Mouse (Mus musculus) embryo, embryonic 10 days (tissue): ENCODE measurements around the gene Smg9.

Experiments used
- DNase-seq: peaks from one replicate; pipeline ENCODE4 v3.0.0-alpha.2; 2015; ENCODE audit warnings: low spot score

The Smg9 gene

GRCm38 (mm10) chr7:24408186-24408585, 8.8 kb downstream of the Smg9 start:
- no peak for DNase-seq

- DNase-seq = no peak
These were observed 10.7 kb downstream of the Smg9 start for GRCm38 (mm10) chr7:24410123-24410522.

DNA sequence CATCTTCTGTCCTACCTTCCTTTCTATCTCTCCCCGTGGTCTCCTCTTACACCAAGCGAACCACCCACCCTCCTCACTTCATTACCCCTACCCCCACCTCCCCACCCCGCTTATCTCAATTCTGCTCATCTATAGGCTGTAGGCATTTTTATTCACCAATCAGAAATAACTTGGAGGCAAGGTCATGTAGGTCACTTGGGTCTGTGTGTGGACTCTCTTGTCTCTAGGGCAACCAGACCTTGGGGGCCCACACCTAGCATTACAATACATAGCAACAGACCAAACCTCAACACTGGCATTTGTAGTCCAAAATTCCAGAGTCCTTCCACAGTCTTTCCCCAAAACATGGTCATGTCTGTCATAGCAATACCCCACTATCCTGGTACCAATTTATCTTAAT, 11.4 kb downstream of the Smg9 start:
- no peak for DNase-seq

- no peak for DNase-seq
These were observed 14.2 kb downstream of the Smg9 start for GRCm38 (mm10) chr7:24413630-24414029.

DNA sequence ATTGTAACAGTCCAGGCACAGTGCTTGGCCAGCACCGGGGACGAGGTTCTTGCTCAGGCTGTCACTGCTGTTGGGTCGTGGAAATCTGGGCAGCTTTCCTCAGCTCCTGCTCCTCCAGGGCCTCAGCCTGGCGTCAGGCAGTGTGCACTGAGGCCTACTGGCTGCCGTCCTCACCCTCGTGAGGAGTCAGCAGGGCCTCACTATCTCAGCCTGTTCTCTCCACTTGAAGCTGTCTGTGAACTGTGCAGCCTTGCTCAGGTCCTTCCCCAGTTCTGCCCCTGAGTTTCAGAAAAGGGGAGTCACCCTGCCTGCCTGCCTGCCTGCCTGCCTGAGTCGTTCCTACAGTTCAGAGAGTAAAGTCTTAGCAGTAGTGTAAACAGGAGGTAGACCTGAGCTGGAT, 15.8 kb downstream of the Smg9 start:
- DNase-seq = no peak

DNA sequence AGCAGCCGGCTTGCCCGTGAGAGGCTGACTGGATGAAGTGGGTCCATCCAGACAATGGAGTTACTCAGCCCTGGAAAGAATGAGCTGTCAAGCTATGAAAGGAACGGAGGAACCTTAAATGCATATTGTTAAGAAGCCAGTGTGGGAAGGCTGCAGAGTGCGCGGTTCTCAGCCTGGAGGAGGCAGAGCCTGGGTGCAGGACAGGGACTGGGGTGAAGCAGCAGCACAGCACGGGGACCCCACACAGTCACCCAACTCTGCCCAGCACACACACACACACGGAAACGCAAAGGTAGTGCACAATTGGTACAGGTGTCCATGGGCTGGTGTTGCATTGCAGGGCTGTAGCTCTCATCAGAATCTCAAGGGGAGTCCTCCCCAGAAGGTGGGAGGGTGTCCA, 20.2 kb downstream of the Smg9 start:
- peak; percentile 29 for DNase-seq

DNA sequence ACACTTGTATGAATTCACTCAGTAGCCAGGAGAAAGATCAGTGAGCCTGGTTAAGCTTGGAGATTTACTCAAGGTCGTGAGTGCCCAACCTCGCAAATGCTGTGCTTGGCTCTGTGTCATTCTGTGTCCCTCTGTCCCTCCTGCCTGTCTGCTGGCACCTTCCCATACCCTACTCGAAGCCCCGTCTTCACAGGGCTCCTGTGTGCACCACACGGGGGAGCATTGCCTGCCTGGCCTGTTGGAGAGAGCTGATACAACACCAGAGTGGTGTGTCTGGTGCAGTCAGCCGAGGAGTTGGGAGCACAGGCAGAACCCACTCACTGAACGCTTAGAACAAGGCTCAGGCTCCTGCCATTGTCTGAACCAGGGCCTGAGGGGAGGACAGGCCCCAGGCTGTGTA, 22.2 kb downstream of the Smg9 start:
- DNase-seq = no peak

GRCm38 (mm10) chr7:24422251-24422650, 22.8 kb downstream of the Smg9 start:
- no peak for DNase-seq

DNA sequence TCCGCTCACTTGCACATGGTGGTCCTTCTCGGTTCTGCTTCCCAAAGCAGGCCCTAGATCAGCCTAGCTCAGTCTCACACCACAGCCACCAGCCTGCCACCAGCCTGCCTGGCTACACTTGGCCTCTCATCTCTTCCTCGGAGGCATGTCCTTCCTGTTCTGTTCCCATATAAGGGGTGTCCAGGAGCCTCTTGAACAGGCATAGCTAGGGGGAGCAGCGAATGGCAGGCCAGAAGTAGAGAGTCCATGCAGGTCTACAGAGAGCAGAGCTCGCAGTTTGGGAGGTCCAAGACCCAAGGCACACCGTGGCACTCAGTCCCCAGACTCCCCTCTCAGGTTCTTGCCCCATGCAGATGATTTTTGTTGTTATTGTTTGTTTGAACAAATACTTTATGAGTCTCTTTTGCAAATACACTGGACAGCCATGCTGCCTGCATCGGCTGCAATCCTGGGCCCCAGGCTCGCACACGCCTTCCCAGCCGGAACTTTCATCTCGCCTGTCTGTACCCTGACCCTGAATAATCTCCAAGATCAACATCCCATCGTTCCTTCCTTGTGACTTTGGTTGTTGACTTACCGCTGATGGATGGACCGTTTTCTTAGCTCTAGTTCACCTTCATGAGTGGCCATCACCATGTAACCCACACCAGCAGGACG, 23.8 kb downstream of the Smg9 start:
- no peak for DNase-seq

GRCm38 (mm10) chr7:24423956-24424732, 24.7 kb downstream of the Smg9 start:
- no peak for DNase-seq

DNA sequence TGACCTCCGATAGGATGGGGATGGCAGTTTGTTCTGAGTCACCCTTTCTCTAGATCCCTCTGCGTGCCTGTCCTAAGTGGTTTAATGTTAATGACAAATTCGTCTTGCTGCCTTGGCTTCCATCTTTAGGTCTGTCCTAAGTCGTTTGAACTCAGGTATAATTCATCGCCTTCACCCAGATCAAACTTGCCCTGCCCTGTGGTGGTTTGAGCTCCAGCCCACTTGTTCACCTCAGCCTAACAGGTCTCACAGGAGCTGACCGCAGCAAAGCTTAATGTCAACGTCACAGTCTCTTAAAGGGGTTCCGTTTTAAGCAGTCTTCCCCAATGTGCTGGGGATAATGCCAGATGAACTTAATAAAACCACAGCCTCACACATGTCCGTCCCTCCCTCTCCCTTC, 26.5 kb downstream of the Smg9 start:
- DNase-seq = no peak

- no peak for DNase-seq
These were observed 27.7 kb downstream of the Smg9 start for GRCm38 (mm10) chr7:24427168-24427567.

GRCm38 (mm10) chr7:24428725-24429124, 29.3 kb downstream of the Smg9 start:
- no peak for DNase-seq

DNA sequence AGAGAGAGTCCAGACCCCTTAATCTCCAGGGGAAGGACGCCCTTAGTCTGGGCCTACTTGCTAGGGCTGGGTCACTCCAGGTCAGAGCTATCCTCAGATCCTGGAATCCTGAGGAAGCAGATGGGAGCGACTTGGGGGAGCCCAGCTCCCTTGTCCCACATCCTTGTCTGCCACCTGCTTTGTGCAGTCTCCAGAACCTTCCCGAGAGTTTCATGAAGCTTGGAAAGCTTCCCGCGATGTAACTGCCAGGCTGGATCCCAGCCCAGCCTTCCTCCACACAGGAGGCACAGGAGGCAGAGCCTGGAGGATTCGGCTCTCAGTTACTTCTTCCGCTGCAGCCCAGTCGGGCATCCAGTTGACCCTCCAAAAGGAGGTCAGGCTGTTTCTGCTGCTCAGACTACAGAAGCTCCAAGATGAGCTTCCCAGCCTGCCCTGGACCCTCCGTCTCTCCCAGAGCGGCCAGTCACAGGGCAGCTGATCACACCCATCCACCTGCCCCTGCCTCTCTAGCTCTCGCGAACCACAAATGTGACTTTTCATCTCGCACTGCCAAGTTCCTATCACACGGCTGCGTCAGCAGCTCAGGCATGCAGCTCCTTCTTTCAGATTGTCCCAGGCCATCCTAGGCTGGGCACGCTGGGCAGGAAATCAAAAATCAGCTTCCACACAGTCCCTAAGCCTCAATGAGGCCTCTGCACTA, 30.1 kb downstream of the Smg9 start:
- no peak for DNase-seq

DNA sequence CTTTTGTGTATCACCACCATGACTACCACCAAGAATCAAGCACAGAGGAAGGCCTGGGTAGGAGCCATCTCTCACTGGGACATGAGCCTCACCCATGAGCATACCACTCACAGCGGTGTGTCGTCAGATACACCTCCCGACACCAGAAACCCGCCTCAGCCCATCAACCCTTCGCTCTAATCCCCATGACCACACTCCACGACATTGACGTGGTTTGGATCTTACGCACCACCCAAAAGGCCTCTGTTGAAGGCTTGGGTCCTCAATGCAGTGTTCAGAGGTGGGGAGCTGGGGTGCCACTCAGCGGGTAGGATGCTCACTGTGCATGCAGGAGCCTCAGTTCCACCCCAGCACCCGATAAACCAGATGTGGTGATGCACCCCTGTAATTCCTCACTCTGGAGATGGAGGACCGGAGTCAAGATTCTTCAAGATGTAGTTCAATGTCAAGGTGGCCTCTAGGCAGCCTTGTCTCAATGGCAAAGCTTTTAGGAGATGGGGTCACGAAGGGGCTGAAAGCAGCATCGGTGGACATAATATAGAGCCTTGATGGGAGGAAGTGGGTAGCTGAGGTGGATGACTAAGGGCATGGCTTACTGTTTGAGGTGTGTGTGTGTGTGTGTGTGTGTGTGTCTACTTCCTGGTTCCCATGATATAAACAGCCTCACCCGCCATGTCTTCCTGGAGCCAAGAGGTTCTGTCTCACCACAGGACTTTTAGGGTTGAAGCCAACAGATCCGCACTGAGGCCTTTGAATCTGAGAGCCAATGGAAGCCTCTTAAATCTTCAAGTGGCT, 31.3 kb downstream of the Smg9 start:
- no peak for DNase-seq

- DNase-seq = no peak
These were observed 32.3 kb downstream of the Smg9 start for GRCm38 (mm10) chr7:24431713-24432112.

- DNase-seq = no peak
These were observed 35.9 kb downstream of the Smg9 start for GRCm38 (mm10) chr7:24435305-24435704.

GRCm38 (mm10) chr7:24437981-24438380, 38.6 kb downstream of the Smg9 start:
- DNase-seq = no peak

- no peak for DNase-seq
These were observed 39.8 kb downstream of the Smg9 start for GRCm38 (mm10) chr7:24439191-24439590.

- DNase-seq = no peak
These were observed 40.5 kb downstream of the Smg9 start for GRCm38 (mm10) chr7:24439891-24440290.

- peak; percentile 84 for DNase-seq
These were observed 42.4 kb downstream of the Smg9 start for GRCm38 (mm10) chr7:24441785-24442184.

GRCm38 (mm10) chr7:24442313-24442712, 42.9 kb downstream of the Smg9 start:
- no peak for DNase-seq
